ENCODE assay signal across 19 mouse cellular contexts in genomic region chr13:36199288-36199687, GRCm38 (mm10).
"Had no signal": no experiment of that assay in that cellular context is flagged by ENCODE, and none has a peak within 500 bp of the region (broad histone marks: within the 10 kb centered on the region; RNA-seq: fewer than 3 reads in every experiment).

No protein-coding gene starts in this region.

- H3K4me3 ChIP-seq: intestine, embryonic 15.5 days; kidney, embryonic 15.5 days; limb, embryonic 10.5 days; limb, embryonic 13.5 days; megakaryocyte, embryonic 14.5 days; midbrain, embryonic 10.5 days; midbrain, embryonic 13.5 days; myocyte; neural tube, embryonic 13.5 days had no signal

- H3K36me3 ChIP-seq: intestine, embryonic 15.5 days; kidney, embryonic 15.5 days; limb, embryonic 10.5 days; limb, embryonic 13.5 days; midbrain, embryonic 10.5 days; midbrain, embryonic 13.5 days; neural tube, embryonic 13.5 days had no signal

- H3K4me1 ChIP-seq: intestine, embryonic 15.5 days; kidney, embryonic 15.5 days; limb, embryonic 10.5 days; midbrain, embryonic 10.5 days; neural tube, embryonic 13.5 days had no signal

- H3K9me3 ChIP-seq: intestine, embryonic 15.5 days; kidney, embryonic 15.5 days; limb, embryonic 10.5 days; limb, embryonic 13.5 days; megakaryocyte, embryonic 14.5 days; midbrain, embryonic 10.5 days; midbrain, embryonic 13.5 days; neural tube, embryonic 13.5 days had no signal

- H3K27ac ChIP-seq: intestine, embryonic 15.5 days; kidney, embryonic 15.5 days; limb, embryonic 10.5 days; limb, embryonic 13.5 days; midbrain, embryonic 10.5 days; midbrain, embryonic 13.5 days; neural tube, embryonic 13.5 days had no signal

- H3K9ac ChIP-seq: intestine, embryonic 15.5 days; kidney, embryonic 15.5 days; limb, embryonic 13.5 days; midbrain, embryonic 13.5 days; neural tube, embryonic 13.5 days had no signal

- ATAC-seq: intestine, embryonic 15.5 days; midbrain, embryonic 13.5 days; midbrain, embryonic 16.5 days had no signal

- H3K27me3 ChIP-seq: intestine, embryonic 15.5 days; kidney, embryonic 15.5 days; limb, embryonic 13.5 days; midbrain, embryonic 13.5 days; neural tube, embryonic 13.5 days had no signal

- DNase-seq: kidney, adult 11 months; kidney, adult 8-10 months; kidney, postnatal 10 days; kidney, postnatal 36 days; lung, adult 2 months; lung, postnatal 36 days; thymus, adult 2 months; thymus, postnatal 14 days; thymus, postnatal 4 days had no signal

- H3K4me2 ChIP-seq: intestine, embryonic 15.5 days; kidney, embryonic 15.5 days; limb, embryonic 13.5 days; midbrain, embryonic 13.5 days; neural tube, embryonic 13.5 days had no signal
